ENCODE assay signal across 8 mouse cellular contexts in genomic region chr9:123528926-123529295, GRCm38 (mm10). TPM values are rescaled to one million over a fixed set of nuclear protein-coding genes. Genes with fewer than 3 reads are reported as not detected.
DNase-seq lines count a peak whose midpoint lies in the region; ATAC-seq and TF ChIP-seq lines count a peak whose summit lies in the region.

No protein-coding gene starts in this region.

- H3K4me2 ChIP-seq in embryonic facial prominence, embryonic 12.5 days (replicated peaks), result peak overlapping the region; percentile 59
- peak overlapping the region; percentile 74 for H3K4me2 ChIP-seq in lung, embryonic 15.5 days
- peak overlapping the region; percentile 62 for H3K4me2 ChIP-seq in neural tube, embryonic 15.5 days

- peak; percentile 18 for ATAC-seq in CD4-positive, CD25-positive, alpha-beta regulatory T cell, adult 4 months
- no peak for ATAC-seq in embryonic facial prominence, embryonic 12.5 days (ENCODE audit: insufficient number of reproducible peaks, insufficient read depth, low FRiP score, low TSS enrichment)
- ATAC-seq in lung, embryonic 15.5 days (ENCODE audit: borderline replicate concordance, extremely low read depth, low FRiP score, low TSS enrichment), result peak; percentile 23; the same call in 1 of the 2 replicates
- ATAC-seq in neural tube, embryonic 15.5 days (ENCODE audit: low FRiP score), result peak; percentile 56

- H3K9me3 ChIP-seq in embryonic facial prominence, embryonic 12.5 days, result no peaks in the 10 kb centered on the region
- no peaks in the 10 kb centered on the region for H3K9me3 ChIP-seq in lung, embryonic 15.5 days
- H3K9me3 ChIP-seq in neural tube, embryonic 15.5 days (replicated peaks), result no peaks in the 10 kb centered on the region

- no peaks in the 10 kb centered on the region for H3K36me3 ChIP-seq in embryonic facial prominence, embryonic 12.5 days
- no peaks in the 10 kb centered on the region for H3K36me3 ChIP-seq in lung, embryonic 15.5 days
- H3K36me3 ChIP-seq in neural tube, embryonic 15.5 days, result no peaks in the 10 kb centered on the region

- peak overlapping the region; percentile 49 for H3K9ac ChIP-seq in embryonic facial prominence, embryonic 12.5 days
- peak overlapping the region; percentile 59 for H3K9ac ChIP-seq in lung, embryonic 15.5 days
- H3K9ac ChIP-seq in neural tube, embryonic 15.5 days (replicated peaks), result peak overlapping the region; percentile 56

- H3K27me3 ChIP-seq in embryonic facial prominence, embryonic 12.5 days, result no peaks in the 10 kb centered on the region
- H3K27me3 ChIP-seq in lung, embryonic 15.5 days, result no peaks in the 10 kb centered on the region
- H3K27me3 ChIP-seq in neural tube, embryonic 15.5 days (replicated peaks), result no peaks in the 10 kb centered on the region

- DNase-seq in ZHBTc4 (ENCODE audit: low read depth, low spot score), result peak; percentile 56
- peak; percentile 45 to 49 for DNase-seq in heart, postnatal 14 days
- peak; percentile 40 to 66 for DNase-seq in layer of hippocampus, adult 2 months (ENCODE audit: low spot score in 2 of 2)
- DNase-seq in thymus, postnatal 36 days, result peak; percentile 35 to 48

- under 1% methylated on average over 17 of the region's 17 CpGs for WGBS in embryonic facial prominence, embryonic 12.5 days
- under 1% methylated on average over 17 of the region's 17 CpGs for WGBS in lung, embryonic 15.5 days
- WGBS in neural tube, embryonic 15.5 days, result 2% methylated on average over 17 of the region's 17 CpGs

- H3K4me3 ChIP-seq in embryonic facial prominence, embryonic 12.5 days, result peak overlapping the region; percentile 96
- peak overlapping the region; percentile 93 for H3K4me3 ChIP-seq in layer of hippocampus, adult 2 months
- H3K4me3 ChIP-seq in lung, embryonic 15.5 days, result peak overlapping the region; percentile 96
- H3K4me3 ChIP-seq in neural tube, embryonic 15.5 days (replicated peaks), result peak overlapping the region; percentile 95

- intact Hi-C loops in heart, postnatal 14 days (cut with DNase I), result loop anchor here (10.0 kb wide), 1 partner anchor 504 kb away; the partner anchor contains the start of gene Tmem42

- TF ChIP-seq CTCF in layer of hippocampus, adult 2 months (conservative IDR thresholded peaks at IDR 0.05), result no peak

- peak overlapping the region; percentile 89 for H3K27ac ChIP-seq in embryonic facial prominence, embryonic 12.5 days
- H3K27ac ChIP-seq in layer of hippocampus, adult 2 months, result peak overlapping the region; percentile 98
- peak overlapping the region; percentile 93 for H3K27ac ChIP-seq in lung, embryonic 15.5 days
- peak overlapping the region; percentile 90 for H3K27ac ChIP-seq in neural tube, embryonic 15.5 days (replicated peaks)

- peaks cover 18% of the 10 kb centered on the region for H3K4me1 ChIP-seq in embryonic facial prominence, embryonic 12.5 days
- H3K4me1 ChIP-seq in lung, embryonic 15.5 days, result peaks cover 29% of the 10 kb centered on the region
- peaks cover 37% of the 10 kb centered on the region for H3K4me1 ChIP-seq in neural tube, embryonic 15.5 days

RNA-seq across cellular contexts. Expression of gene Sacm1l, which starts 0.6 kb away (rescaled TPM):
- 10 to 100 TPM; 46.0 to 55.2 TPM for polyA plus RNA-seq in CD4-positive, CD25-positive, alpha-beta regulatory T cell, adult 4 months (2017; shearing (Covaris generic))
- 48.9 and 49.6 TPM in 2 replicates for polyA plus RNA-seq in embryonic facial prominence, embryonic 12.5 days (2016; fragmentation: Nextera tagmentation; extraction: Ambion mirVana)
- 10 to 100 TPM; 33.7 to 38.1 TPM for total RNA-seq in heart, postnatal 14 days (2021)
- 10 to 100 TPM; 53.7 to 56.8 TPM for total RNA-seq in layer of hippocampus, adult 2 months (2021)
- polyA plus RNA-seq in lung, embryonic 15.5 days (2015; fragmentation: Nextera tagmentation; extraction: Ambion mirVana), result 53.6 and 53.9 TPM in 2 replicates
- polyA plus RNA-seq in neural tube, embryonic 15.5 days (2015; fragmentation: Nextera tagmentation; extraction: Ambion mirVana), result 57.4 and 59.3 TPM in 2 replicates

RNA-seq across cellular contexts. Expression of gene Limd1, which starts 50.4 kb away (rescaled TPM):
- polyA plus RNA-seq in CD4-positive, CD25-positive, alpha-beta regulatory T cell, adult 4 months (2017; shearing (Covaris generic)), result 10 to 100 TPM; 37.6 to 41.0 TPM
- 49.0 and 51.5 TPM in 2 replicates for polyA plus RNA-seq in embryonic facial prominence, embryonic 12.5 days (2016; fragmentation: Nextera tagmentation; extraction: Ambion mirVana)
- 10 to 100 TPM; 41.9 to 43.6 TPM for total RNA-seq in heart, postnatal 14 days (2021)
- 1 to 10 TPM; 5.7 to 7.6 TPM for total RNA-seq in layer of hippocampus, adult 2 months (2021)
- 56.8 and 59.8 TPM in 2 replicates for polyA plus RNA-seq in lung, embryonic 15.5 days (2015; fragmentation: Nextera tagmentation; extraction: Ambion mirVana)
- polyA plus RNA-seq in neural tube, embryonic 15.5 days (2015; fragmentation: Nextera tagmentation; extraction: Ambion mirVana), result 10.9 and 20.3 TPM in 2 replicates
